18 mouse cellular contexts compared by ENCODE assay signal in the genomic region with DNA sequence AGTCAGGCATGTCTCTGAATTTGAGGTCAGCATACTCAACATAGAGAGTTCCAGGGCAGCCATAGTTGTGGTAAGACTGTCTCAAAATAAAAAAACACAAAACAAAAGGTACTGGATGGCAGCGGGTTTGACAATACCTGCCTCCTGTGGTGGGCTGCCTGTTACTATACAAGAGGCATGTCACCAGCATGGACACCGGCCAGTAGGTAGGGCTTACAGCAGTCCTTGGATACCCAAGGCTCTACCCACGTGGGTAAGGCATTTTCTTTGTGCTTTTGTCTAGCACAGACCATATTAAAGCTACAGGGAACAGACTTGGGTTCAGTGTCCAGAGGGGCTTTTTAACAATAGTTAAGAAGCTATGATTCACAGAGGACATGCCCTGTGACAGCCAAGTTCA. TPM values are rescaled to one million over a fixed set of nuclear protein-coding genes. Genes with fewer than 3 reads are reported as not detected.
DNase-seq lines count a peak whose midpoint lies in the region; ATAC-seq and TF ChIP-seq lines count a peak whose summit lies in the region.
"Had no signal": no experiment of that assay in that cellular context is flagged by ENCODE, and none has a peak within 500 bp of the region (broad histone marks: within the 10 kb centered on the region; RNA-seq: fewer than 3 reads in every experiment).

No protein-coding gene starts in this region.

- H3K27ac ChIP-seq in heart, adult 2 months: peak overlapping the region; percentile 72
- peak overlapping the region; percentile 82 for H3K27ac ChIP-seq in layer of hippocampus, adult 2 months
- H3K27ac ChIP-seq: embryonic facial prominence, embryonic 15.5 days; forebrain, embryonic 10.5 days; neural tube, embryonic 13.5 days had no signal

- intact Hi-C loops in heart, adult 2 months (cut with DNase I): loop anchor here (2.0 kb wide), 1 partner anchor 82 kb away; no protein-coding TSS in a partner anchor

- H3K79me2 ChIP-seq in heart, adult 2 months (replicated peaks; ENCODE audit: control insufficient read depth, insufficient read depth, low read length): no peaks in the 10 kb centered on the region

- H3K36me3 ChIP-seq in heart, adult 2 months (ENCODE audit: control insufficient read depth, insufficient read depth, low read length): peaks cover 7% of the 10 kb centered on the region

- no peak overlapping the region for H3K9ac ChIP-seq in heart, adult 2 months (ENCODE audit: low read depth, low read length)
- H3K9ac ChIP-seq: embryonic facial prominence, embryonic 15.5 days; neural tube, embryonic 13.5 days had no signal

- H3K4me3 ChIP-seq in heart, adult 2 months: no peak overlapping the region
- no peak overlapping the region for H3K4me3 ChIP-seq in layer of hippocampus, adult 2 months
- H3K4me3 ChIP-seq: embryonic facial prominence, embryonic 15.5 days; forebrain, embryonic 10.5 days; megakaryocyte, embryonic 14.5 days; neural tube, embryonic 13.5 days had no signal

- H3K27me3 ChIP-seq in heart, adult 2 months (ENCODE audit: control insufficient read depth, insufficient read depth, low read length): no peaks in the 10 kb centered on the region
- H3K27me3 ChIP-seq: embryonic facial prominence, embryonic 15.5 days; megakaryocyte, embryonic 14.5 days; neural tube, embryonic 13.5 days had no signal

- TF ChIP-seq EP300 in heart, adult 2 months (IDR thresholded peaks at IDR 0.05; ENCODE audit: insufficient read depth, low read depth, low read length): no peak

- no peak for TF ChIP-seq CTCF in heart, adult 2 months (IDR thresholded peaks at IDR 0.05)
- no peak for TF ChIP-seq CTCF in layer of hippocampus, adult 2 months (conservative IDR thresholded peaks at IDR 0.05)
- TF ChIP-seq CTCF in brain, embryonic 14.5 days (IDR thresholded peaks at IDR 0.05; ENCODE audit: borderline replicate concordance, extremely low read depth, insufficient read depth, insufficient read length): no peak

- H3K4me1 ChIP-seq in heart, adult 2 months (ENCODE audit: control insufficient read depth, insufficient read depth, low read length): peaks cover 18% of the 10 kb centered on the region

- DNase-seq in heart, adult 2 months: no peak
- no peak for DNase-seq in heart, adult 11 months
- DNase-seq in layer of hippocampus, adult 2 months (ENCODE audit: low spot score in 2 of 2): no peak
- DNase-seq in layer of hippocampus, postnatal 25 days (ENCODE audit: extremely low spot score in 1 of 2, low spot score in 1 of 2): no peak
- peak; percentile 24 for DNase-seq in Muller cell, postnatal 12 days (ENCODE audit: inconsistent ontology term)
- peak; percentile 67 for DNase-seq in brain, embryonic 14.5 days (ENCODE audit: low read depth)
- DNase-seq: adrenal gland, adult 2 months; cerebellum, adult 9-11 months; heart, postnatal 10 days; kidney, adult 2 months; kidney, postnatal 10 days; lung, adult 2 months had no signal

- ATAC-seq in erythroid progenitor cell, adult 5-6 weeks (replicated peaks; ENCODE audit: low FRiP score, poor library complexity, severe bottlenecking): no peak
- ATAC-seq: inflammation-experienced regulatory T-cells, adult 6 months had no signal

- TF ChIP-seq POLR2A in heart, adult 2 months (IDR thresholded peaks at IDR 0.05; ENCODE audit: insufficient read depth, low read depth, low read length): no peak
- no peak for TF ChIP-seq POLR2A in brain, embryonic 14.5 days (IDR thresholded peaks at IDR 0.05; ENCODE audit: borderline replicate concordance, extremely low read depth, insufficient read depth, insufficient read length, poor library complexity, severe bottlenecking)

- WGBS in heart, adult 2 months: 78% methylated on average over 3 of the region's 3 CpGs

RNA-seq across cellular contexts. Expression of gene Srebf1, which starts 32.8 kb away (rescaled TPM):
- total RNA-seq in heart, adult 2 months (2021): 10 to 100 TPM; 25.3 to 35.4 TPM
- polyA plus RNA-seq in heart, adult 2 months (2012; rRNA removed): 42.6 and 54.0 TPM in 2 replicates
- total RNA-seq in layer of hippocampus, adult 2 months (2021): 10 to 100 TPM; 64.2 to 70.8 TPM
- total RNA-seq in layer of hippocampus, postnatal 25 days (2021): 10 to 100 TPM; 49.9 to 58.1 TPM
- polyA plus RNA-seq in brain, embryonic 14.5 days (2012; rRNA removed): 71.9 and 78.9 TPM in 2 replicates
- total RNA-seq in erythroid progenitor cell, adult 5-6 weeks (2015; ENCODE audit: low replicate concordance): 6.3 and 10.8 TPM in 2 replicates
- 10.7 and 34.9 TPM in 2 replicates for total RNA-seq in erythroid progenitor cell, adult 5-6 weeks (2017; ENCODE audit: low replicate concordance)

Comparison
In these comparisons a context has a peak if more than half of its experiments do, and no peak if none do; other contexts are left out.
1. DNase-seq: peak in Muller cell, postnatal 12 days (single experiment) and brain, embryonic 14.5 days (single experiment); none in heart, adult 2 months (0 of 2), heart, adult 11 months (single experiment), layer of hippocampus, adult 2 months (0 of 2) and layer of hippocampus, postnatal 25 days (0 of 2).